Mouse (Mus musculus): ENCODE measurements around the gene Phb.

The Phb gene

GRCm38 (mm10) chr11:95712085-95712562 is 45.4 kb downstream of the Phb start:
- DNase-seq (ENCODE audit: low read depth, low spot score), result no peak

GRCm38 (mm10) chr11:95712563-95713224 is 45.9 kb downstream of the Phb start, which contains the start of gene Zfp652:
Zfp652 (plus strand) TSS chr11:95712673.
- DNase-seq (ENCODE audit: low read depth, low spot score), result peak; percentile 98

- DNase-seq (ENCODE audit: low read depth, low spot score), result peak; percentile 77
Measured at GRCm38 (mm10) chr11:95713225-95713810, 46.6 kb downstream of the Phb start.

GRCm38 (mm10) chr11:95713811-95714241 is 47.1 kb downstream of the Phb start:
- DNase-seq (ENCODE audit: low read depth, low spot score), result no peak

GRCm38 (mm10) chr11:95714411-95714810 is 47.7 kb downstream of the Phb start:
- DNase-seq (ENCODE audit: low read depth, low spot score), result no peak

GRCm38 (mm10) chr11:95716136-95716535 is 49.4 kb downstream of the Phb start:
- DNase-seq (ENCODE audit: low read depth, low spot score), result no peak

- no peak for DNase-seq (ENCODE audit: low read depth, low spot score)
Measured at GRCm38 (mm10) chr11:95719356-95719755, 52.6 kb downstream of the Phb start.

- no peak for DNase-seq (ENCODE audit: low read depth, low spot score)
Measured at GRCm38 (mm10) chr11:95723287-95723686, 56.5 kb downstream of the Phb start, which contains the start of gene B130006D01Rik. B130006D01Rik (plus strand) TSS chr11:95723587.

- no peak for DNase-seq (ENCODE audit: low read depth, low spot score)
Measured at GRCm38 (mm10) chr11:95724466-95724865, 57.7 kb downstream of the Phb start.

GRCm38 (mm10) chr11:95726156-95726555 is 59.4 kb downstream of the Phb start:
- DNase-seq (ENCODE audit: low read depth, low spot score), result no peak

GRCm38 (mm10) chr11:95727947-95728346 is 61.2 kb downstream of the Phb start:
- DNase-seq (ENCODE audit: low read depth, low spot score), result no peak

GRCm38 (mm10) chr11:95728916-95729907 is 62.5 kb downstream of the Phb start:
- no peak for DNase-seq (ENCODE audit: low read depth, low spot score)

Measured in A20 (cell line).